Mouse (Mus musculus) hindbrain, embryonic 10.5 days (tissue): ENCODE results near the gene Pdzrn4. TPM values are rescaled to one million over a fixed set of nuclear protein-coding genes. Genes with fewer than 3 reads are reported as not detected.

Experiments used
- DNase-seq: peaks from one replicate; pipeline ENCODE4 v3.0.0-alpha.2; 2017; ENCODE audit warnings: low spot score
- H3K27ac ChIP-seq: fragments of 300-500 bp; sonication (generic); 2 replicates; pipeline ENCODE4 v1.5.1; 2016; ENCODE audit warnings: mild to moderate bottlenecking, moderate library complexity
- H3K27me3 ChIP-seq: fragments of 300-500 bp; sonication (generic); 2 replicates; pipeline ENCODE4 v1.6.1; 2016; ENCODE audit warnings: mild to moderate bottlenecking; ENCODE audit not compliant: poor library complexity, insufficient read depth, severe bottlenecking
- H3K36me3 ChIP-seq: fragments of 300-500 bp; sonication (generic); 2 replicates; pipeline ENCODE4 v1.6.1; 2016; ENCODE audit warnings: mild to moderate bottlenecking, moderate library complexity
- H3K4me1 ChIP-seq: fragments of 300-500 bp; sonication (generic); replicated peaks from 2 replicates; pipeline ENCODE4 v1.6.1; 2016; ENCODE audit warnings: mild to moderate bottlenecking
- H3K4me3 ChIP-seq: fragments of 300-500 bp; sonication (generic); 2 replicates; pipeline ENCODE4 v1.5.1; 2016; ENCODE audit warnings: mild to moderate bottlenecking, moderate library complexity
- H3K9me3 ChIP-seq: fragments of 300-500 bp; sonication (generic); 2 replicates; pipeline ENCODE4 v1.6.1; 2016; ENCODE audit warnings: mild to moderate bottlenecking, moderate library complexity
- WGBS: fragments of 180-500 bp; shearing (Covaris S2); methylation state at CpG from one replicate; pipeline ENCODE4 v1.1.7; 2016; 5-methylcytosine and 5-hydroxymethylcytosine counted together
- polyA plus RNA-seq: library from polyadenylated mRNA; unstranded; fragments of >200 nt; fragmentation: Nextera tagmentation; extraction: Ambion mirVana; gene quantifications from 2 replicates; pipeline ENCODE4 v1.2.1, GENCODE M21; 2016

The Pdzrn4 gene
- polyA plus RNA-seq, 1 experiment from 2014 or later, result 14.0 TPM

DNA sequence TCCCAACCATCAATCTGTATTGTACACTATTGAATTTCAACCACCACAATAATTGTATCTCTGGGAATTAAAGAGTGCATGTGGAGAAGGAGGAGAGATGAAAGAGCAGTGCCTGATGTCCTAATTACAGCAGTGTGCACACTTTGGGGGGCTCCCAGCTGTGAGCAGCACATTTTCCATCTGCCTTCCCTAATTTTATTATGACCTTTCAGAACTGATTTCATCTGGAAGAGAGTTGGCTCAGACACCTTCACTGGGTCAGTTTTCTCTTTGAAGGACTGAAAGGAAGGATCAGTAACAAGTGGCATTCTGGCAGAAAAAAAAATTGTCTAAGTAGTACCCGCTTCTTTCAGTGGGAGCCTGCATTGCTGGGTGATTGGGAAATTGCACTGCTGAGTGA is 119.0 kb downstream of the Pdzrn4 start:
- Histone ChIP-seq H3K4me3 (no peak overlapping the region), H3K27ac (no peak overlapping the region), H3K27me3 (peaks cover 4% of the 10 kb centered on the region; the same call in 1 of the 2 replicates), H3K9me3 (no peaks in the 10 kb centered on the region), H3K4me1 (0 out of 2 replicates have a peak, but pooled peaks cover 2% of the 10 kb centered on the region), H3K36me3 (no peaks in the 10 kb centered on the region)
- WGBS, result 73% methylated on average over 1 of the region's 1 CpGs
- DNase-seq, result no peak

DNA sequence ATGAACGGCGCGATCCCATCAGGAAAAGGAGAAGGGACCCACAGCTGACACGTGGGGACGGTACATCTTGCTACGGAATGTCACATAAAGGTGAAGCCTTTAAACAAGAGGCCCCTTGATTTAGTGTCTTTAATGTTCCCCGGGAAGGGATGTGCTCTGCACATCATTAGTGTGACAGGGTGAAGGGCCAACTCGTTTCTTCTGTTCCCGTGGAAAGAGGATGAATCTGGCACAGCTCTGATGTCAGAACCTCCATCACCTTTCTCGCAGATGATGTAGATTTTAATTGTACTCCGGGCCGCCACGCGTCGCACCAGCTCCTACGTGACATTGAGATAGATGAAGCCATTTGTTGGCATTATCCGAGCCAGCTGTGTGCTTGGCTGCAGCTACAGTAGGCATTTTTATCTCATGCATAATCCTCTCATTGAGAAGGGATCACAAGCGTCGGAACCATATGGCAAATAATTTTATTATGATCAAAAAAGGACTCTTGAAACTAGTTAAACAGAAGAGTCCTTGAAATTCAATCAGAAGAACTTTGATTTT is 124.1 kb downstream of the Pdzrn4 start:
- H3K27ac ChIP-seq, result no peak overlapping the region
- no peak overlapping the region for H3K4me3 ChIP-seq
- peaks cover 12% of the 10 kb centered on the region; the same call in 1 of the 2 replicates for H3K4me1 ChIP-seq
- H3K9me3 ChIP-seq, result no peaks in the 10 kb centered on the region
- no peak for DNase-seq
- no peaks in the 10 kb centered on the region for H3K36me3 ChIP-seq
- 67% methylated on average over 19 of the region's 19 CpGs for WGBS
- H3K27me3 ChIP-seq, result peaks cover 9% of the 10 kb centered on the region

DNA sequence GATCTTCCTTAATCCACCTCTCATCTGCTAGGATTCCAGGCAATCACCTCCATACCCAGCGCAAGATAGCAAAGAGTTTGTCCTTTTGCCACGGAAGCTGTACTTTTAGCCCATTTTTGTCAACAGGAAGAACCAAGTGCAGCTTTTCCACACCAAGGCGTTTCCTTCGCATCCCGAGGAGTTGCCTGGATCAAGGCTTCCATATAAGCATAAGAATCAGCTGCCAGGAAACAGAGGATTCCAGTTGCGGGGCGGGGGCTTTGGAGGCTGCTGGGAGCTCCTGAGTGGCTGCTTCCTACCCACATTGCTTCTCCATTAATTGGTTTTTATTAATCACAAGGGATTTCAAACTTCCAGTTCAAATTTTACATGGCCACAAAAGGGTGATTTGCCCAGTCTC is 125.0 kb downstream of the Pdzrn4 start:
- Histone ChIP-seq H3K4me1 (peaks cover 12% of the 10 kb centered on the region; the same call in 1 of the 2 replicates), H3K27ac (no peak overlapping the region), H3K4me3 (no peak overlapping the region), H3K36me3 (no peaks in the 10 kb centered on the region), H3K27me3 (peaks cover 8% of the 10 kb centered on the region), H3K9me3 (peaks cover 1% of the 10 kb centered on the region; the same call in 1 of the 2 replicates)
- WGBS, result 23% methylated on average over 7 of the region's 7 CpGs
- DNase-seq, result peak; percentile 10

DNA sequence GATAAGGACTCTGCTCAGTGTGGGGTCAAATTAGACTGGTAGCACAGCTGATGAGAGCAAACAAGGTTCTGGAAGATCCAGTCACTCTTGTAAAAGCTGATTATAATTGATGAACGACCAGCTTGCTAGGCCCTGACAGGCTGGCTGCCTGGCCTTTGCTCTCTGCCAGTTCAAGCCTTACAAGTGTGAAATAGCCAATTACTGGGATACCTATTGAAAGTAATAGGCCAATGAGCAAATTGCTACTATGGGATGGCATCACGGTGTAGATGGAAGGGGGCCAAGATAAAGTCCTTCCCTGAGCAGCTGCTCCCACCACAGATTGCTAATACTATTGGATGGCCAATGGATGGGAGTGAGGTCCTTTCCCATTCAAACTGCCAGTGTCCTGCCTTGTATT is 128.2 kb downstream of the Pdzrn4 start:
- Histone ChIP-seq H3K9me3 (peaks cover 5% of the 10 kb centered on the region; the same call in 1 of the 2 replicates), H3K27ac (no peak overlapping the region), H3K4me3 (no peak overlapping the region), H3K36me3 (no peaks in the 10 kb centered on the region), H3K4me1 (peaks cover 12% of the 10 kb centered on the region; the same call in 1 of the 2 replicates), H3K27me3 (peaks cover 5% of the 10 kb centered on the region; the same call in 1 of the 2 replicates)
- WGBS, result 20% methylated on average over 2 of the region's 2 CpGs
- no peak for DNase-seq

DNA sequence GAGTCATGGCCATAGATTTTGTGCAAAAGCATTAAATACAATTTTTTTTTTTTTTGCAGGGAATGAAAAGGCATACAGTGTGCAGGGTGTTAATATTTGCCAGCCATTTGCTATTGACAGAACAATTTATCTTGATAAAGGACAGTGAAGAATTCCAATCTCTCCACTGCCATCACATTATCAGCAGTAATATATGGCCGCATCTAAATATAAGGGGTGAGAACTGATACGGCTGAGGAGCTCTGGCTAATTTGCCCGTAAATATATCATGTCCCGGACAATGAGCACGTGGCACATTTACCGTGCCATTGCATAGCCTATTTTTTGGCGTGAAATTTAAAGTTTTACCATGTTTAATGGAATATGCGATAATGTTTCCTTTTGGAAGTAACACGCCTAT is 128.7 kb downstream of the Pdzrn4 start:
- Histone ChIP-seq H3K4me1 (peaks cover 12% of the 10 kb centered on the region; the same call in 1 of the 2 replicates), H3K4me3 (no peak overlapping the region), H3K27me3 (peaks cover 5% of the 10 kb centered on the region; the same call in 1 of the 2 replicates), H3K9me3 (peaks cover 5% of the 10 kb centered on the region; the same call in 1 of the 2 replicates), H3K36me3 (no peaks in the 10 kb centered on the region), H3K27ac (no peak overlapping the region)
- no peak for DNase-seq
- 94% methylated on average over 9 of the region's 9 CpGs for WGBS

DNA sequence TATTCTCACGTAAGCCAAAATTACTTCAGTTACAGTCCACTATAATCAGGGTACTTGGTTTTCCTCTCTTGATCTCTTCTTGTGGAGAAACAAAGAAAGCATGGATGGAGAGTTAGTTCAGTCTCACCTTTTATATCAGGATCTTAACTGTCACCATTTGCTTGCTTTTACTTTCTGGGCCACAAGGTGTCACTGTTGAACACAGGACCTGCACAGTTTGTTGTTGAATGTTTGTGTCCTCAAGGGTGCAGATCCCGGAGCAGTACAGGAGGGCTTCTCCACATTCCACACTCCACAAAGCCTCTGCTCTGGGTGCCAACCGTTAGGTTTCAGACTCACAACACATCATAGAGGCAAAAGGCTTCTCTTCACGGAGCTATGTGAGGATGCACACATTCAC is 130.1 kb downstream of the Pdzrn4 start:
- H3K9me3 ChIP-seq, result peaks cover 5% of the 10 kb centered on the region; the same call in 1 of the 2 replicates
- 77% methylated on average over 4 of the region's 4 CpGs for WGBS
- H3K27me3 ChIP-seq, result peaks cover under 1% of the 10 kb centered on the region; the same call in 1 of the 2 replicates
- H3K36me3 ChIP-seq, result no peaks in the 10 kb centered on the region
- H3K27ac ChIP-seq, result no peak overlapping the region
- no peak for DNase-seq
- no peak overlapping the region for H3K4me3 ChIP-seq
- peaks cover 4% of the 10 kb centered on the region; the same call in 1 of the 2 replicates for H3K4me1 ChIP-seq

DNA sequence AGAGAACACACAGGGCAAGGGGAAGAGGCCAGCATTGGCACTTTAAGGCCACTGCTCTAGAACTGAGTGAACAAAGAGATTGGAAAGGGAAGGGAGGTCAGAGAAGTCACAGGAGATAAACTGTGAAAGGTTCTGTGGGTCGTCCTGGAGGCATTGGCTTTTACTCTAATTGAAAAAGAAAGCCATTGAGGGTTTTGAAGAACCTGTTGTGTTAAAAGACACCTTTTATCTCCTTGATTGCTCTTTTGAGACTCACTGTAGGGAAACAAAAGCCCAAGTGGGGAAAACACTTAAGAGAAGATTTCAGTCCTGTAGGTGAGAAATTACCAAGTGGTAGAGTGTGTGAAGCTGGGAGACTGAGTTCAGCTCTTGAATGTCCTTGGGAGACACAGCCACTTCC is 146.6 kb downstream of the Pdzrn4 start:
- H3K9me3 ChIP-seq, result no peaks in the 10 kb centered on the region
- WGBS, result 10% methylated on average over 1 of the region's 1 CpGs

DNA sequence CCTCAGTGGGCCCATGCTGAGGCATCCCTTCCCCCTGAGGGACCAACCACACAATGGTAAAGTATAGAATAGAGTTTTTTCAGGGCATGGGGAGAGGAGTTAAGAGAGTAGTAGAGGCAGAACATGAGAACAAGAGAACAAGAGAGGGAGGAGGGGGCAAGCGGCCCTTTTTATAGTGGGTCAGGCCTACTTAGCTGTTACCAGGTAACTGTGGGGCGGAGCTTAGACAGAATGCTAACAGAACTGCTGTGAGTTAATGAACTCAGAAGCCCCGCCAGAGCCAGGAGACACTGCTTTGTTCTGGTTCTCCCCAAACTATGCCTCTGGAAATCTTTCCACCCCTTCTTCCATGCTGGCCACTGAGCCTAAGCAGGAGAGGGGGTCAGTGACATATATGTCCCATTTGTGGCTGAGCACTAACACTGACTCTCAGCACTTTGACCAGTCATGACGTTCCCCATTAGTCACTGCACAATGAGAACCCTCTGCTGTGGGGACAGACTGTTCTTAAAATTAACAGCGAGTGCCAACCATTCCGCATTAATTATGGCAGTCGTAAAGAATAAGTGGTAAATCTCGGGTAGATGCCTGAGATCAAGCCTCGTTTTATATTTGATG is 150.7 kb downstream of the Pdzrn4 start:
- H3K27me3 ChIP-seq, result no peaks in the 10 kb centered on the region
- H3K4me1 ChIP-seq, result peaks cover 12% of the 10 kb centered on the region; the same call in 1 of the 2 replicates
- no peaks in the 10 kb centered on the region for H3K36me3 ChIP-seq
- WGBS, result 71% methylated on average over 9 of the region's 9 CpGs
- no peak overlapping the region for H3K27ac ChIP-seq
- no peak overlapping the region for H3K4me3 ChIP-seq
- H3K9me3 ChIP-seq, result no peaks in the 10 kb centered on the region
- no peak for DNase-seq

More for the DNA sequence above, 146.6 kb downstream of the Pdzrn4 start:
- Histone ChIP-seq H3K4me1 (peaks cover 12% of the 10 kb centered on the region; the same call in 1 of the 2 replicates), H3K27me3 (no peaks in the 10 kb centered on the region), H3K36me3 (no peaks in the 10 kb centered on the region), H3K27ac (no peak overlapping the region), H3K4me3 (no peak overlapping the region)
- DNase-seq, result no peak

DNA sequence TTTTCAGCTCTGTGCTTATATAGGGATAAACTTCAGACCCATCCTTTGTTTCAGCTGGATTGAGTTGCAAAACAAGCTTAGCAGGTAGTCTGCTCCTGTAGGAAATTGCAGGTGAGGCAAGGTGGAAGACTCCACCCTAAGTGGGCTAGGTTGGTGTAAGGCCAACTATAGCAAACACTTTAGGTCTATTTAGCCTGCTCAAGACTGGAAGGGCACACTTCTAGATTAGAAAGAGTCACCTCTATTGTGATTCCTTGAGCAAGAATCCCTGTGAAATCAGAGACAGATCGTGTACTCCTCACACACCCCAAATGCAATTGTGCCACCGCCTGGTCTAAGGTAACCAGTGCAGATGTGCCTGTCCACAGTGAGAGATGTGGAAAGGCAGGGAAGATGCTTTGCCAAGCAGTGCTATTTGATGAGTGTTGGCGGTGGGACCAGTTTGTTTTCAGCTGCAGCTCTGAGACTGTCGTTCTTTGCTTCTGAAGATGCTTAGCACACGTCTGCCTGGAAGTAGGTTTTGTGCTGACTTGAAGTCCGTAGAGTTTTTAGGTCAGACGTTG is 158.4 kb downstream of the Pdzrn4 start:
- H3K4me3 ChIP-seq, result no peak overlapping the region
- no peaks in the 10 kb centered on the region for H3K9me3 ChIP-seq
- no peak overlapping the region for H3K27ac ChIP-seq
- 70% methylated on average over 7 of the region's 7 CpGs for WGBS
- no peaks in the 10 kb centered on the region for H3K36me3 ChIP-seq
- H3K4me1 ChIP-seq, result no peaks in the 10 kb centered on the region
- DNase-seq, result no peak
- no peaks in the 10 kb centered on the region for H3K27me3 ChIP-seq

DNA sequence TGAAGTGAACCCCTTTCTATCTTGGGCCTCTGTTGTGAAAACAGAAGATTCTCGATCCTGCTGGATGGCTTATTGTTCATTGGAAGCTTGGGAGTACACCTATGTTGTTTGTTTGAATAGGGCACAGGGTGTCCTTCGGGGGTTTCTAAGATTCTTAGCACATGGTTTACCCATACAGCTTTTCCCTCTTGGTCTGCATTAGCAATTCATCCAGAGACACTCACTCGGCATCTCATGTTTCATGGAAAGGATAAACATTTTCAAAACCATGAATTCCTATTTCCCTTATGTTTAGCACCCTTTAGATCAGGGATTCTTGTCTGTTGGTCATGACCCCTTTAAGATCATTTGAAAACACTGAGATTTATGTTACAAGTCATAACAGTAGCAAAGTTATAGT is 159.0 kb downstream of the Pdzrn4 start:
- no peaks in the 10 kb centered on the region for H3K27me3 ChIP-seq
- H3K36me3 ChIP-seq, result no peaks in the 10 kb centered on the region
- WGBS, result 76% methylated on average over 3 of the region's 3 CpGs
- H3K27ac ChIP-seq, result no peak overlapping the region
- H3K9me3 ChIP-seq, result no peaks in the 10 kb centered on the region
- no peaks in the 10 kb centered on the region for H3K4me1 ChIP-seq
- H3K4me3 ChIP-seq, result no peak overlapping the region
- DNase-seq, result no peak

DNA sequence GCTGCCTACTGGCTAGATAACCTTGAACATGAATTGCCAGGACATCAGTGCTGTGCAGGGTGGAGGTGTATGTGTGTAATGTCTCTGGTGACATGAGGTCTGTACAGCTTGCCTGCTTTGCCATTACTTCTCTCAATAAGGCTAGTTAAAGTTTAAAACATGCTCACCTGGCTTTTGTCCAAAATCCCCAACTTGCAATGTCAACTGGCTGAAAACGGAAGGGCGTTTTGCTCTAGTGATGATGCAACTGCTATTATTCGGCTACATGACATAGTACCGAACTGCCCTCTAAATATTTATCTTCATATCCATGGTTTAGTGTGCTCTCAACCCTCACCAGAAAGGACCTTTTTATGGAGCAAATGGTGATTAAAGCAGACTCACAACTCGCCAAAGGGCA is 161.9 kb downstream of the Pdzrn4 start:
- no peak for DNase-seq
- H3K4me3 ChIP-seq, result no peak overlapping the region
- H3K9me3 ChIP-seq, result no peaks in the 10 kb centered on the region
- WGBS, result 91% methylated on average over 5 of the region's 5 CpGs
- H3K36me3 ChIP-seq, result no peaks in the 10 kb centered on the region
- no peaks in the 10 kb centered on the region for H3K27me3 ChIP-seq
- no peaks in the 10 kb centered on the region for H3K4me1 ChIP-seq
- H3K27ac ChIP-seq, result no peak overlapping the region

DNA sequence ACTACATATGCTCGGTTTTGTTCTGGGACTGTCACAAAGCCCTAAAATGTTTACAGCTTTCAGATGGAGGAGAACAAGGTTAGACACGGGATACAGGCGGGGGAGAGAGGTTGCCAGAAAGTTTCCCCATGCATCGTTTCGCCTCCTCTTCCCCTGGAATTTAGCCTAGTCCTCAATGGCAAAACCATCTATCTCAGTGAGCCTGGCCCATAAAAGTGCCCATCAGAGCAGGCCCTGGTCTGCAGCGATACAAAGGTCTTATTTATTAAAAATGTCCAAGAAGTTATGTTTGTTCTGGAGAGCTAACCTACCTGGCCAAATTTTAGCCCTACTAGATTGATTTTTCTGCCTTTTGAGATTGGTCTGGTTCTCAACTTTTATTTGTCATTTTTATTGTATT is 165.5 kb downstream of the Pdzrn4 start:
- 92% methylated on average over 6 of the region's 6 CpGs for WGBS
- no peak overlapping the region for H3K27ac ChIP-seq
- H3K9me3 ChIP-seq, result no peaks in the 10 kb centered on the region
- H3K4me3 ChIP-seq, result no peak overlapping the region
- no peak for DNase-seq
- no peaks in the 10 kb centered on the region for H3K36me3 ChIP-seq
- no peaks in the 10 kb centered on the region for H3K27me3 ChIP-seq
- no peaks in the 10 kb centered on the region for H3K4me1 ChIP-seq

DNA sequence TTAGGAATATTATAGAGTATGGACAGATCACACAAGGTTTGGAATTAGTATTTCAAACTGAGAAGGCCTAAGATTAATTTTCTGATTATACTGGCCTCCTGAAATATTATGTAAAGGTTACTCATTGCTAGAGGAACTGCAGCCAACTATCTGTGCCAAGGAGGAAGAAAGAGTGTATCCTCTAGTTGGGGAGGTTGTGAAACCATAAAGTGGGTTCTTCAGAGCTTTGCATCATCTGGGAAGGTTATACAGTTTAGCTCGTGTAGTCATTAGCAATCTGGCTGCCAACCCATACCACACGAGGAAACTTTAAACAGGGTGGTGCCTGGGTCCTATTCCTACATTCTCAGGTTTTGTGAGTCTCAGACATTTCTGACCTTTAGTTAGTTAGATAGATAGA is 166.9 kb downstream of the Pdzrn4 start:
- no peaks in the 10 kb centered on the region for H3K27me3 ChIP-seq
- H3K4me3 ChIP-seq, result no peak overlapping the region
- no peak for DNase-seq
- WGBS, result 83% methylated on average over 2 of the region's 2 CpGs
- no peak overlapping the region for H3K27ac ChIP-seq
- no peaks in the 10 kb centered on the region for H3K4me1 ChIP-seq
- no peaks in the 10 kb centered on the region for H3K36me3 ChIP-seq
- no peaks in the 10 kb centered on the region for H3K9me3 ChIP-seq
